Mouse (Mus musculus) hindlimb bud, embryonic 11.5 days (tissue): ENCODE results near the gene Tvp23a.

Experiments used
- DNase-seq: peaks from one replicate; pipeline ENCODE4 v3.0.0-alpha.2; 2012; ENCODE audit warnings: low read depth, low spot score; ENCODE audit errors: extremely low spot score

Gene Tvp23a

GRCm38 (mm10) chr16:10447264-10447594, at the start of gene Tvp23a:
Gene Tvp23a (minus strand): TSS chr16:10447362.
- peak; percentile 44 for DNase-seq

GRCm38 (mm10) chr16:10495824-10496298, 48.7 kb upstream of the Tvp23a start:
- no peak for DNase-seq

GRCm38 (mm10) chr16:10492587-10492986, 45.4 kb upstream of the Tvp23a start:
- no peak for DNase-seq

- DNase-seq, result no peak
These were observed 44.6 kb upstream of the Tvp23a start for GRCm38 (mm10) chr16:10491716-10492115.

GRCm38 (mm10) chr16:10490503-10491150, 43.5 kb upstream of the Tvp23a start:
- no peak for DNase-seq

- DNase-seq, result no peak
These were observed 42.8 kb upstream of the Tvp23a start for GRCm38 (mm10) chr16:10489904-10490457.

- no peak for DNase-seq
These were observed 42.3 kb upstream of the Tvp23a start for GRCm38 (mm10) chr16:10489483-10489882.

GRCm38 (mm10) chr16:10488769-10489481, 41.8 kb upstream of the Tvp23a start:
- no peak for DNase-seq

GRCm38 (mm10) chr16:10487895-10488493, 40.8 kb upstream of the Tvp23a start:
- no peak for DNase-seq

GRCm38 (mm10) chr16:10486993-10487392, 39.8 kb upstream of the Tvp23a start:
- DNase-seq, result no peak

GRCm38 (mm10) chr16:10482343-10482742, 35.2 kb upstream of the Tvp23a start:
- DNase-seq, result no peak

GRCm38 (mm10) chr16:10479857-10480256, 32.7 kb upstream of the Tvp23a start, which contains the start of gene Ciita:
Gene Ciita (plus strand): TSS chr16:10480059.
- no peak for DNase-seq

GRCm38 (mm10) chr16:10475919-10476318, 28.8 kb upstream of the Tvp23a start:
- no peak for DNase-seq

- no peak for DNase-seq
These were observed 27.8 kb upstream of the Tvp23a start for GRCm38 (mm10) chr16:10474956-10475355.

- no peak for DNase-seq
These were observed 24.8 kb upstream of the Tvp23a start for GRCm38 (mm10) chr16:10471950-10472349.

GRCm38 (mm10) chr16:10468201-10468600, 21.0 kb upstream of the Tvp23a start:
- no peak for DNase-seq

- no peak for DNase-seq
These were observed 20.4 kb upstream of the Tvp23a start for GRCm38 (mm10) chr16:10467391-10468107.

GRCm38 (mm10) chr16:10465011-10465681, 18.0 kb upstream of the Tvp23a start:
- DNase-seq, result no peak

- no peak for DNase-seq
These were observed 14.0 kb upstream of the Tvp23a start for GRCm38 (mm10) chr16:10461178-10461577.

- no peak for DNase-seq
These were observed 13.0 kb upstream of the Tvp23a start for GRCm38 (mm10) chr16:10460188-10460587.

- DNase-seq, result peak; percentile 63
These were observed 7.4 kb upstream of the Tvp23a start for GRCm38 (mm10) chr16:10454583-10454974.
